Mouse (Mus musculus): ENCODE data around the gene Pdpn.

Pdpn gene

DNA sequence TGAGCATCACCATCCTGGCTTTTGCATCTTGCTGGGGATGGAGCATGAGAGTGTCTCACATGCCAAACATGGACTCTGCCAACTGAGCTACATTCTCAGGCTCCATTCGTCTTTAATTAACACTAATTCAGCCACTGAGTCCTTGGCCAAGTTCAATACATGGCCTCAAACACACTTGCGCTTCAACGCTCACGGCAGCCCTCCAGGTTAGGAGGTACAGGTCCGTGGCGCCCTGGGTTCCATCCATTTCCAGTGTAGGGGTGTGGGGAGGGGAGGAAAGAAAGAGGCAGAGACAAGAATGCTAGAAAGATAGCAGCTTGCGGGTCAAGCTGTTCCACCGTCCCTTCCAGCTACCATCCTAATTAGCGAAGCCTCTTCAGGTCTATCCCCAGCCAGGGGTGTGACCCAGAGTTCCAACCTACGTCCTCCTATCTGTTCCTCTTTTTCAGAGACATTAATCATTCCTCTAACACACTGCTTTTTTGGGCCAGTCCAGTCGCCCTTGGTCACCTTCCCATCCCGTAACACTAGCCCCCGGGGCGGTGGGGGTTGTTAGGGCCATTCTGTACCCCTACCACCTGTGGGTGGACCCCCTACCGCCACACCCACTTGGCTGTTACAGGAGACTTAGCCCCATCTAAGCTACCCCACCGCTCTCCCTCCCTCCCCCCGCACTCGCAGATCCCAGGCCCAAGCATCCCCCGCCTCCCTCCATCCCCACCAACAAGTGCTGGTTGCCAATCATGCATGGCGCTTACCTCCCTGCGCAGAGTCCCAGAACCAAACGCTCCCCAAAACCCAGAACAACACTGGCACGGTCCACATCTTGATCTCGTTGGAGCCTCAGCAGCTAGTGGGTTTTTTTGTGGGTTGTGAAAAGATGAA lies 691 bp downstream of the Pdpn start:
- DNase-seq (ENCODE audit: low spot score in 2 of 2): no peak

DNA sequence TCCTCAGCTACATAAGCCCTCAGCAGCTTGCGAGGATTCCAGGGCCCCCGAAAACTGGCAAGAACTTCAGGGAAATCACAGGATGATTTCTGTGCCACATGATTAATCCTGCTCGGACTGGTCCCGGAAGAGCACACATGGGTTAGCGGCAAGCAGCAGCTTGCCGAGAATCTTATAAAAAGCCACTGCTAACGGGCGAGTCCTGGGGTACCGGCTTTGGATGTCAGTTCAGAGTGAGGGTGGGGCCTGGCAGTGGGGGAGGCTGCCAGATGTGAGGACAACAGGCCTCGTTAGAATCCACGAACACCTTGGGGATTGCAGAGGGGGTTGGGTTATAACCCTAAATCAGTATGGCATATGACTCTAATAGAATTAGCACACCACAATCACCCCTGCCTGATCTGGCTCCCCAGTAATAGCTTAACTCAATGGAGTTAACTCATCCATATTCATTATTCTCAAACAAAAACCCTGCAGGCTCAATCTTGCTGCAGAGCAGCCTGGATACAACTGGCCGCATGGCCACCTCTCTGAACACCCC lies 2.3 kb downstream of the Pdpn start:
- no peak for DNase-seq (ENCODE audit: low spot score in 2 of 2)

DNA sequence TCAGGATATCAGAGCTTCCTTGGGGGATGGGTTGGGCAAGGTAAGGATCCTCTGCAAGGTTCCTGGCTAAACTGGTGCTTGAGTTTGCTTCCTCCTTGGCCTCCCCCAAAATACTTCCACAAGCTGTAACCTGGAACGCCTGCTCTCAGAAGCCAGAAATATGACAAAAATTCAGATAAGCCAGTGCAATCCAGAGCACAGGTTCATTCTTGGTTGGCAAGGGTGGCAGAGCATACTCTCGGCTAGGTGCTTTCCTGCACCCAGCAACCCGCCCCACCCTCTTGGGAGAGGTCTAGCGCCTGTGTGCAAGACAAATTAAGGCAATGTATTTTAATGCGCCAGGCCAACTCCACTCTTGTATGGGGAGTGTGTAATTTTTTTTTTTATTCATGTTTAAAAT lies 3.2 kb downstream of the Pdpn start:
- no peak for DNase-seq (ENCODE audit: low spot score in 2 of 2)

DNA sequence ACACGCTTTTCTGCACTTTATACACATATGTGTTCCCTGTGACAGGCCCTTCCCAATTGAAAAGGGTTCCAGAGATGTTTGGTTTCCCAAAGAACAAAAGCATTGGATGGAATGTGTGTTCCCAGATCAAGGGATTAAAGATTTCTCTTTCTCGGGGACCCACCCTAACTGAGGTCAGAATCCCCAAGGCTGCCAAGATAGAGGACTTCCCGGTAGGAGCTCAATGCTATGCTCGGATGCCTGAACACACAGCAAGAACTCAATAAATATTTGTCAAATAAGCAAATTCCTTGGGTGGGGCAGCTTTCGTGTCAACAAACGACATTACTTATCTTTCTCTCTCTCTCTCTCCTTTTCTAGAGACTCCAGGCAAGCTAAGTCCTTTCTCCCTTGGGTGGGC lies 5.0 kb downstream of the Pdpn start:
- no peak for DNase-seq (ENCODE audit: low spot score in 2 of 2)

DNA sequence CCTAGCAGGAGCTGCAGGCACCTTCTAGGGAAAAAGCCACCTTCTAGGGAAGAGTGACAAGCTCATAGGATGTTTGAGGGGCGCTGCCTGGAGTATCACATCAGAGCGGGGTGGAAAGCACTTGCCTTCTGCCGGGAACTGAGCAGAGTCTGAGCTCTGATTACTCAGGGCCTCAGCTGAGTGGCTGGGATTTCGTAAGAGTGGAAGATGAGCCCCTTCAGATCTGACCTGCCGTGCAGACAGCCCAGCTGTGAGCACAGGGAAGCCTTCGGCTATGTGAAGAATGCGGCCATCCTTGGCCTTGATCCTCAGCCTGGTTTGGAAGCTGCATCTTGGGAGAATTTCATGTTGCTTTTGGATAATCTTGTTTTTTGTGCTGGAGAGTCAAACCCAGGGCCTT lies 10.5 kb downstream of the Pdpn start:
- DNase-seq (ENCODE audit: low spot score in 2 of 2): no peak

DNA sequence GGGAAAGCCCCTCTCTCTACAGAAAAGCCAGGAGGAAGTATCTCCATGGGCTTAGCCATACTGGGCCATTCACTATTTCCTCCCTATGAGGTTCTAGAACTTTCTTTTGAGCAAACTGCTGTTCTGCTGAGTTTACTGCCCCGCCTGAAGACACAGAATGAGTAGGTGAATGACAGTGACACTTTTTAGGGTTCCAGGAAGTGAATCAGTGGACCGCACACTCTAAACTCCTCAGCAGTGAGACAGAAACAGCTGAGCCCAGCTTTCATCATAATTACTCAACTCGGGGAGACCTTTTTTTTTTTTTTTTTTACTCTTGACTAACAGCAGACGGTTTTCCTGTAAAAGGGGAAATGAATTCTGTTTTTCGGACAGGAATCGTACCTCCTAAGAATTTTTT lies 10.9 kb downstream of the Pdpn start:
- DNase-seq (ENCODE audit: low spot score in 2 of 2): no peak

DNA sequence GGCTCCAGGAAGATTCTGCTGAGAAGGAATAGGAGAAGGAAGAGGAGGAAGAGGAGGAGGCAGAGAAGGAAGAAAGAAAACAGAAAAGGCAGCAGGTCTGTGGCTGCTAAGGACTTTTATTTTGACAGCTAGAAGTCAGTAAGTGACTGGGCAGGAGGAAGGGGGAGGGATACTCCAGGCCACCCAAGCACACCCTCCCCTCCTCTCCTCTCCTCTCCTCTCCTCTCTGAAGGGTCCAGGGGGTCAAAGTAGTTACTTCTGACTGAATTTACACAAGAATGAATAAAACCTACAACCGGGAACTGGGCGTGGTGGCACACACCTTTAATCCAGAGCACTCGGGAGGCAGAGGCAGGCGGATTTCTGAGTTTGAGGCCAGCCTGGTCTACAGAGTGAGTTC lies 12.3 kb downstream of the Pdpn start:
- no peak for DNase-seq (ENCODE audit: low spot score in 2 of 2)

DNA sequence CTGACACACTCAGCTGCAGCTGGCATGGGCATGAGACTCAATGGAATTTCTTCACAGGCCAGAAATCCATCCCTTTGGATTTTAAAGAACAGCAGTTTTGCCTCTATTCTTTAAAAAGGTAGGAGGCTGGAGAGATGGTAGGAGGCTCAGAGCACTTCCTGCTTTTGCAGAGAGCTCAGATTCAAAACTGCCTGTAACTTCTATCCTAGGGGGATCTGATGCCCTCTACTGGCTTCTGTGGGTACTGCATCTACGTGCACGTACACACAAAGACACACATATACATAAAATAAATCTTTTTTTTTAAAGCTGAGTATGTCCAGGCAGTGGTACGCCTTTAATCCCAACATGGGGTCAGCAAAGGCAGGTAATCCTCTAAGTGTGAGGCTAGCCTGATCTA lies 19.2 kb downstream of the Pdpn start:
- DNase-seq (ENCODE audit: low spot score in 2 of 2): no peak

DNA sequence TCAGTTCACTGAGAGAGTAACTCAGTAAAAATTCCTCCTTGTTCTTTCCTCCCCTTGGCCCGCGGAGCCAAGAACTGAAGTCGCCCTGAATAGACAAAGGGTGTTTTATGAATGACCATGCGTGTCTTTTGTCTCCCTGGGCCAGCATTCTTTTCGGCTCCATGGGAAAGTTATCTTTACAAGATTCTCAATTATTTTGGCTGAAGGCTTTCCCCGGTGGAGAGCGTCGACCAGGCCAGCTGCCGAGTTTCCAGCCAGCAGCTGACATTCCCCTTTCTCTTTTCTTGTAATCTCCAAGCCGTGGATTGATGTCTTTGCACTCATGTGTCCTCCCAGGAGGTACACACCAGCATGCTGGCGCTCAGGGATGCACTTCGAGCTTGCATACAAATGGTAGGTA lies 19.7 kb downstream of the Pdpn start:
- no peak for DNase-seq (ENCODE audit: low spot score in 2 of 2)

DNA sequence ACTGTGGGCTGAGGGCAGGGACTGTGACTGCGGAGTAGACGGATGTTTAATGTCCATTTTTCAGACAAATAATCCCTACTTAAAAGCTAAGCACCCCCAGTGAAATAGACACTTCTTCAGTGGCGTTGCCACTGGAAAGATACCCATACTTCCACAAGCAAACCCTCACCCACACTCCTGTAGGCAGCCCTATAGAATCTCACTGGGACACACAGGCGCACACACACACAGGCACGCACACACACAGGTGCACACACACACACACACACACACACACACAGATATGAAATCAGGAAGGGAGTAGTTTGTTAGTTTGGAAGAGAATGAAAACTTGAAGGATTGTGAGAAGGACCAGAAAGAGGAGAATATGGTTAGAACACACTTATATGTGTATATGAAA lies 20.3 kb downstream of the Pdpn start:
- DNase-seq (ENCODE audit: low spot score in 2 of 2): no peak

DNA sequence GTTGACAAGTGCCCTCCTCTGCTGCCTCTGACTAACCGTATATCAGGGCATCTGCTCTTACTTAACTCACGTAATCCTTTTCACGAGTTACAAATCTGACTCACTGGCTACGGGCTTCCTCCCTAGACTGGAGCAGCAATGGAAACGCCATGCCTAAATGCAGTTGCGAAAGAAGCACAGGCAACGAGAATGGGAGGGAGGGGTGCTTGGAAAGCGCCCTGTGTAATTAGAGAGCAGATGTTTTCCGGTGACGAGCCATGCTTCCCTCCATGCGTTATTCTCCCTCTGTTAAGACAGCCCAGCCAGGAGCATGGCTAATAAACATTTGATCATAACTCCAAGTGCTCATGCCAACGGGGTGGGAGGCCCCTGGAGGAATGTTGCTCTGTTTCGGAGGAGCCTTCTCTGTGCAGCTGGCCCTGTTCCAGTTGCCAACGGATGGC lies 20.9 kb downstream of the Pdpn start:
- no peak for DNase-seq (ENCODE audit: low spot score in 2 of 2)

DNA sequence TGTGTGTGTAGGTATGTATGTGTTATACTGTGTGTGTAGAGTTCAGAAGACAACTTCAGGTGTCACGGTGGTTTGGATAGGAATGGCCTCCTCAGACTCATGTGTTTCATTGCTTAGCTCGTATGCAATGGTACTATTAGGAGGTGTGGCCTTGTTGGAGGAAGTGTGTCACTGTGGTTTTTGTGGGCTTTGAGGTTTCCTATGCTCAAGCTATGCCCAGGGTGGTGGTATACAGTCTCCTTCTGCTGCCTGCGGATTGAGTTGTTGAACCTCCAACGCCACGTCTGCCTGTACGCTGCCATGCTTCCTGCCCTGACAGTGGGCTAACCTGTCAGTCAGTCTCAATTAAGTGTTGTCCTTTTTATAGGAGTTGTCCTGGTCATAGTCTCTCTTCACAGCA lies 22.0 kb downstream of the Pdpn start:
- no peak for DNase-seq (ENCODE audit: low spot score in 2 of 2)

DNA sequence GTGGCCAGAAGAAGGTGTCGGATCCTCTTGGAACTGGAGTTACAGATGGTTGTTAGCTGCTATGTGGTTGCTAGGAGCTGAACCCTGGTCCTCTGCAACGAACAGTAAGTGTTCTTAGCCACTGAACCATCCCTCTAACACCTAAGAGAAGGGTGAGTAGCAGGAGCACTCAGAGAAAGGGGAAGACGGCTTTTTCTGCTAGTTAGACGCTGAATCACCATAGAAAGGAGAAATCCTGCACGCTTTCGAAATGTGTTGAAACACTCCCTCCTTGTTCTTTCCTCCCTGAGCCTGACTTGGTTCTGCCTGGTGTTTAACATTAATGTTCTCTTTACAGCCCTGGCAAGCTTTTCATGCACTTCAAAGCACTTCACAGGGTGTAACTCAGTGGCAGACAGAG lies 27.8 kb downstream of the Pdpn start:
- no peak for DNase-seq (ENCODE audit: low spot score in 2 of 2)

DNA sequence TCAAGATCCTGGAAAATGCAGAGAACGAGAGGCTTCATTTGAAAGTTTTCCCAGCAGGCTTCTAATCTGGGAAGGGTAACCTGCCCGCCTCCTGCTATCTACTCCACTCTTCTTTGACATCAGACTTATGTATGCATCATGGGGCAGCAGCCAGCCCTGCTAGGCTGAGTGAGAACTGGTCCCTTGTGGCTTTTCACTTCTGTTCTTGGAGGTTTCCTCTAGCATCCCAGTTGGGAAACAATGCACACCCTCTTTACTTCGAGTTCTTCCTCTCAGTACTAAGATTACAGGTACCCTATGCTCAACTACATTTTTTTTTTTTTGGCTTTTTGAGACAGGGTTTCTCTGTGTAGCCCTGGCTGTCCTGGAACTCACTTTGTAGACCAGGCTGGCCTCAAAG lies 28.5 kb downstream of the Pdpn start:
- DNase-seq (ENCODE audit: low spot score in 2 of 2): no peak

DNA sequence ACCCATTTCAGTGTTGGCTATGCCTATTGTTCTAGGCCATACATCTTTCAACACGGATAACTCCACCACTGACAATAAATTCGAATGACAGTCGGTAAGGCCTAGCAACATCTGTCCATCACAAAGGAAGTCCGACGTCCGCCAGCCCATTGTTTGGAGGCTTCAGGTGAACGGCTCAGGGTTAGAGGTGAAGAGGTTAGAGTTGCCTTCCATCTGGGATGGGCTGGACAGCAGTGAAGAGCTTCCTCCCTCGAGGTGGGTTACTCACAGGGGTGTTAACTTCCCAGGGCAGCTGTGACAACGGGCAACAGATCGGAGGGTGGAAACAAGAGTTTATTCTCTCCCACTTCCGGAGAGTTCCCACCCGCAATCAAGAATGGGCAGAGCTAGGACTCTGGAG lies 36.7 kb downstream of the Pdpn start:
- DNase-seq (ENCODE audit: low spot score in 2 of 2): no peak

DNA sequence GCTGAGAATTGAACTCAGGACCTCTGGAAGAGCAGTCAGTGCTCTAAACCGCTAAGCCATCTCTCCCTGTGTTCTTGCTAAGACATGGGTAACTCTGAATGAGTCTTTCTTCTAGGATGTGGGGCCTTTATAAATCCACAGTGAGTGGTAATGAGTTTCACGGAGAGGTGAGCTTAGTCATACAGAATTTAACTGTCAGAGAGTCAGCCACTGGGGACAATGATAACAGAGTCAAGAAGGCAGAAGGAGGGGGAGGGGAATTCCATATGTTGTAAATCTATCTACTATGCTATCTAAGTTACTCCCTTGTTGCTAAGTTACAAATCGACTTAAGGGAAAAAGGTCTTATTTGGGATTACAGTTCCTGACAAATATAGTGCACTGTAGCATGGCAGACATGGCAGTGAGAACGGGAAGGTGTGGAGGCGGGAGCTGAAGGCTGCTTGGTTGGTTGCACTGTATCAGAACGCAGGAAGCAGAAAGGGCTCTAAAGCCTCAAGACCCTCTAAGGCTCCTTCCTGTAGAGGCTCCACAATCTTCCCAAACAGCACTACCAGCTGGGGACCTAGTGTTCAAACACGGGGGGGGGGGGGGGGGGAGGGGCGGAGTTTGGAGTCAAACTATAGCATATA lies 39.5 kb downstream of the Pdpn start:
- no peak for DNase-seq (ENCODE audit: low spot score in 2 of 2)

DNA sequence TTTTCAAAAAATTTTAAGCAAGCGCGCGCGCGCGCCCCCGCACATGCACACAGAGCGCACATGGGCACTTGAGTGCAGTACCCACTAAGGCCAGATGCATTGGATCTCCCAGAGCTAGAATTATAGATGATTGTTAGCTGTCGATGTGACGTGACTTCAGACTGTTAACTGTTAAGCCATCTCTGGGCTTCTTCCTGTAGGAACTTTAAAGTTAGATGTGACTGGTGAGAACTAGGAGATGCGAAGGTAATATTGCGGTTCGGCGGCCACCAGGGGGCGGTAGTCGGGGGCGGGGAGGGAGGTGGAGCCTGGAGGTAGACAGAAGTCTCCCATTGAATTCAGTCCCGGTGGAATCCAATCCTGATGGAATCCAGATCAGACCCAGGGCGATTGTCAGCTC lies 40.8 kb downstream of the Pdpn start:
- DNase-seq (ENCODE audit: low spot score in 2 of 2): no peak

DNA sequence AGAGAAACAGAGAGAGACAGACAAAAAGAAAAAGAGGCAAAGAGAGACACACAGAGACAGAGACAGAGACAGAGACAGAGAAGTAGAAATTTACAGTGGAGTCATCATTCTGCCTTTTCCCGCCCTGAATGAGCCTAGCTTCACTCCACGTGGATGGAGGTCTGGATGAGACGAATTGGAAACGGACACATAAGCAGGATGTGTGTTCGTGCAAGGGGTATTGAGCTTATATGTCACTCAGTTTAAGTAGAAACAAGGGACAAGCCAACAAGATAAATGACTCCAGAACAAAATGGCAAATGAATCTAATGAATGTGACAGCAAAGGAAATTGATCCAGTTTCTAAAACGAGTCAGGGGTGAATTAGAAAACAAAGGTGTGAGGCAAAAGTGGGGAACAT lies 41.4 kb downstream of the Pdpn start:
- no peak for DNase-seq (ENCODE audit: low spot score in 2 of 2)

DNA sequence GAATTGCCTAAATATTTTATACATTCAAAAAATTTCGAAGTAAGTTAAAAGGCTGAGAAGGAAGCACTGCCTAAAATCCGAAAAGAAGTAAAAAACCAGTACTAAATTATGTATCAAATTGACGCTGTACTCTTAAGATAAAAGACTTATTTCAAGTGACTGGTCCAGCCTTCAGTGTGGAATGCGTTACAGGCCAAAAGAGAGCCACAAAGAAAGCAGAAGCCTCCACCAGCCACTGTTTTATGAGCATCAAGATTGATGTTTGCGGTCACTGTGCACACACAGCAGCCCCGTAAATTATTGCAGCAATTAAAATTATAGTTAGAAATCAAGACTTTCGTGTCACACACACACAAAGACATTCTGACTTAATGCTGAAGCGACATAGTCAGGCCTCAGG lies 43.8 kb downstream of the Pdpn start:
- no peak for DNase-seq (ENCODE audit: low spot score in 2 of 2)

DNA sequence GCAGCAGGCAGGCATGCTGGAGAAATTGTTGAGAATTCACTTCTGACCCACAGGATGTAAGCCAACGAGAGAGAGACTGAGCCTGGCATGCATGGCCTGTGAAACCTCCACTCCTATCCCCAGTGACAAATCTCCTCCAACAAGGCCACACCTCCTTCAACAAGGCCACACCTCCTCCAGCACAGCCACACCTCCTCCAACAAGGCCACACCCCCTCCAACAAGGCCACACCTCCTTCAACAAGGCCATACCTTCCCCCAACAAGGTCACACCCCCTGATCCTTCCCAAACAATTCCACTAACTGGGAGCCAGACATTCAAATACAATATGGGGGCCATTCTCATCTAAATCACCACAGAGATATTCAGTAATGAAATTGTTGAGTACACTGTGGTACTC lies 46.0 kb downstream of the Pdpn start:
- no peak for DNase-seq (ENCODE audit: low spot score in 2 of 2)

DNA sequence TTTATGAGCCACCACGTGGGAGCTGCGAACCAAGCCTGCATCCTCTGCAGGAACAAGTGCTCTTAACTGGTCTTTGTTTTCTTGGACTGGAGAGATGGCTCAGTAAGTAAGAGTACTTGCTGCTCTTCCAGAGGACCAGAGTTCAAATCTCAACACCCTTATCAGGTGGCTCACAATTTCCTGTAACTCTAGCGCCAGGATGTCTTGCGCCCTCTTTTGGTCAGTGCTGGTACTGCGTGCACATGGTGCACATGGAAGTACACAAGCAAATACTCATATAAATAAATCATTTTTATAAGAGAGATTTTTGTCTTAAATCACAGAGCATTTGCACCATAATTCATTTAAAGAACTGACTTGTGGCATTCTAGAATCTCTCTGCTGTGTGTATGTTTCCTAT lies 51.3 kb downstream of the Pdpn start:
- no peak for DNase-seq (ENCODE audit: low spot score in 2 of 2)

DNA sequence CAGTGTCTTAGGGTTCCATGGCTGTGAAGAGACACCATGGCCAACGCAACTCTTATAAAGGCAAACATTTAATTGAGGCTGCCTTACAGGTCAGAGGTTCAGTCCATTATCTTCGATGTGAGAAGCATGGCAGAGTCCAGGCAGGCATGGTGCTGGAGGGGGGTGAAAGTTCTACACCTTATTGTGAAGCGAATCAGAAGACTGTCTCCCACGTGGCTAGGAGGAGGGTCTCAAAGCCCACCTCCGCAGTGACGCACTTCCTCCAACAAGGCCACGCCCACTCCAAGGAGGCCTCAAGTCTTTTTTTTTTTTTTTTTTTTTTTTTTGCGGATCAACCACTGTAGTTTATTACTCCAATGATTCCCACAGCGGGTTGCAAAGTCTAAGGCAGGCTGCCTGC lies 58.1 kb downstream of the Pdpn start:
- no peak for DNase-seq (ENCODE audit: low spot score in 2 of 2)

DNA sequence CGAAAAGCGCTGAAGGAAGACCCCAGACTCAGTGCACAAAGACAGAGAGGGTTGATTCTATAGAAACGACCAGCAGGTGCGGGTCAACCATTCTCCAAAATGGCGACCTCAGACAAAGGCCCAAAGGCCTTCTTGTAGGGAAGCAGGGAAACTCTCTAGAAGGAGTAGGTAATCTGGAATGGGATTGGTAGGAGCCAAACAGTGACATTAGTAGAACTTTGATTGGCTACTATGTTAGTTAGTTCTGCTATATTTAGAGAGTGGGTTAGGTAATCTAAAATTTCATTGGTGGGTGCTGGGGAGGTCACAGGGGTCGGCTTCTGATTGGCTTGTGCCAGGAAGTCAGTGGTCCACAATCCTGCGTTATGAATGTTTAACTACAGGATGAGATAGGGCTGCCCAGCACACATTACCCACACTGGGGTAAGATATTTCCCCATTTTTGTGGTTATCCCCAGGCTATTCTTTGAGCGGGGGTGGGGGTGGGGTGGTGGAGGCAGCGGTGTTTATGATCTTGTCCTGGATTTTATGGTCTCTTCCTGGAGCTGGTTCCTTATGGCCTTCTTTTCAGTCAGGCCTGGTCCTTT lies 59.7 kb downstream of the Pdpn start:
- no peak for DNase-seq (ENCODE audit: low spot score in 2 of 2)

All from spleen, postnatal 36 days (tissue).